In genomic region chr4:60265977-60266770, GRCm38 (mm10) we compare ENCODE assay signal across 15 mouse cellular contexts. TPM values are rescaled to one million over a fixed set of nuclear protein-coding genes. Genes with fewer than 3 reads are reported as not detected.
DNase-seq lines count a peak whose midpoint lies in the region; ATAC-seq and TF ChIP-seq lines count a peak whose summit lies in the region.
"Not testable (repeated sequence)": the region's sequence is repeated elsewhere in the genome, so short reads cannot be mapped to it uniquely, and the experiment has no call there.
"Had no signal": no experiment of that assay in that cellular context is flagged by ENCODE, and none has a peak within 500 bp of the region (broad histone marks: within the 10 kb centered on the region; RNA-seq: fewer than 3 reads in every experiment).

No protein-coding gene starts in this region.

- H3K4me2 ChIP-seq in kidney, embryonic 14.5 days (replicated peaks; ENCODE audit: low read depth, low read length); kidney, embryonic 15.5 days; kidney, embryonic 16.5 days (replicated peaks; ENCODE audit: low read depth, low read length); kidney, postnatal 0 days (ENCODE audit: low read length); midbrain, embryonic 11.5 days; neural tube, embryonic 12.5 days (replicated peaks); neural tube, embryonic 13.5 days; neural tube, embryonic 14.5 days (ENCODE audit: low read depth, low read length): not testable (repeated sequence)

- not testable (repeated sequence) for TF ChIP-seq CTCF in kidney, postnatal 0 days (IDR thresholded peaks at IDR 0.05; ENCODE audit: low read depth)

- not testable (repeated sequence) for H3K9ac ChIP-seq in kidney, embryonic 14.5 days (ENCODE audit: low read depth, low read length); kidney, embryonic 15.5 days; kidney, embryonic 16.5 days (replicated peaks; ENCODE audit: low read length); kidney, postnatal 0 days (ENCODE audit: low read depth, low read length); midbrain, embryonic 11.5 days (ENCODE audit: low read length); neural tube, embryonic 12.5 days; neural tube, embryonic 13.5 days; neural tube, embryonic 14.5 days (replicated peaks; ENCODE audit: low read depth, low read length)

- H3K36me3 ChIP-seq in kidney, embryonic 14.5 days (ENCODE audit: control insufficient read depth, insufficient read depth, low read length); kidney, embryonic 15.5 days; kidney, embryonic 16.5 days (ENCODE audit: insufficient read depth, low read length); kidney, postnatal 0 days (ENCODE audit: insufficient read depth, low read length); midbrain, embryonic 11.5 days (ENCODE audit: control insufficient read depth, insufficient read depth, low read length); neural tube, embryonic 12.5 days; neural tube, embryonic 13.5 days; neural tube, embryonic 14.5 days (ENCODE audit: control insufficient read depth, insufficient read depth, low read length): not testable (repeated sequence)

- H3K9me3 ChIP-seq in kidney, embryonic 14.5 days (ENCODE audit: control insufficient read depth, low read length); kidney, embryonic 15.5 days (replicated peaks); kidney, embryonic 16.5 days (ENCODE audit: low read length); kidney, postnatal 0 days (replicated peaks; ENCODE audit: low read length); midbrain, embryonic 11.5 days (ENCODE audit: control insufficient read depth, low read length); neural tube, embryonic 13.5 days; neural tube, embryonic 14.5 days (ENCODE audit: control insufficient read depth, low read length): not testable (repeated sequence)
- H3K9me3 ChIP-seq in neural tube, embryonic 12.5 days: peaks cover 14% of the 10 kb centered on the region

- not testable (repeated sequence) for H3K4me1 ChIP-seq in kidney, embryonic 14.5 days (ENCODE audit: control insufficient read depth, insufficient read depth, low read length); kidney, embryonic 15.5 days; kidney, embryonic 16.5 days (ENCODE audit: insufficient read depth, low read length); kidney, postnatal 0 days (replicated peaks; ENCODE audit: insufficient read depth, low read length); midbrain, embryonic 11.5 days (ENCODE audit: control insufficient read depth, insufficient read depth, low read length); neural tube, embryonic 12.5 days; neural tube, embryonic 13.5 days (replicated peaks); neural tube, embryonic 14.5 days (ENCODE audit: control insufficient read depth, insufficient read depth, low read length)

- DNase-seq in kidney, postnatal 0 days (ENCODE audit: low spot score): peak; percentile 10
- peak; percentile 77 for DNase-seq in midbrain, embryonic 11.5 days (ENCODE audit: low spot score, missing footprints)

- not testable (repeated sequence) for H3K27ac ChIP-seq in kidney, embryonic 14.5 days (ENCODE audit: low read depth, low read length); kidney, embryonic 15.5 days; kidney, embryonic 16.5 days (ENCODE audit: low read length); kidney, postnatal 0 days; midbrain, embryonic 11.5 days (ENCODE audit: low read depth, low read length); neural tube, embryonic 12.5 days; neural tube, embryonic 13.5 days (replicated peaks); neural tube, embryonic 14.5 days (ENCODE audit: low read depth, low read length)

- H3K27me3 ChIP-seq in kidney, embryonic 14.5 days (ENCODE audit: control insufficient read depth, insufficient read depth, low read length); kidney, embryonic 15.5 days; kidney, embryonic 16.5 days (ENCODE audit: insufficient read depth, low read length); kidney, postnatal 0 days (ENCODE audit: insufficient read depth, low read length); midbrain, embryonic 11.5 days (ENCODE audit: control insufficient read depth, insufficient read depth, low read length); neural tube, embryonic 12.5 days (replicated peaks); neural tube, embryonic 13.5 days; neural tube, embryonic 14.5 days (ENCODE audit: control insufficient read depth, insufficient read depth, low read length): not testable (repeated sequence)

- 55% methylated on average over 10 of the region's 11 CpGs for WGBS in kidney, embryonic 14.5 days
- WGBS in kidney, embryonic 15.5 days: 50% methylated on average over 11 of the region's 11 CpGs
- 58% methylated on average over 10 of the region's 11 CpGs for WGBS in kidney, embryonic 16.5 days
- 51% methylated on average over 11 of the region's 11 CpGs for WGBS in kidney, postnatal 0 days
- WGBS in midbrain, embryonic 11.5 days: 85% methylated on average over 10 of the region's 11 CpGs
- 64% methylated on average over 11 of the region's 11 CpGs for WGBS in neural tube, embryonic 12.5 days
- WGBS in neural tube, embryonic 13.5 days: 64% methylated on average over 11 of the region's 11 CpGs
- 68% methylated on average over 11 of the region's 11 CpGs for WGBS in neural tube, embryonic 14.5 days

- H3K4me3 ChIP-seq in kidney, embryonic 14.5 days (ENCODE audit: low read length); kidney, embryonic 15.5 days (replicated peaks); kidney, embryonic 16.5 days (ENCODE audit: low read length); kidney, postnatal 0 days (replicated peaks; ENCODE audit: low read depth, low read length); midbrain, embryonic 11.5 days (ENCODE audit: low read depth, low read length); neural tube, embryonic 12.5 days; neural tube, embryonic 13.5 days; neural tube, embryonic 14.5 days (ENCODE audit: low read depth, low read length): not testable (repeated sequence)

- peak; percentile 71; the same call in 1 of the 2 replicates for ATAC-seq in kidney, embryonic 14.5 days (ENCODE audit: low FRiP score, low TSS enrichment)
- peak; percentile 86 for ATAC-seq in kidney, embryonic 15.5 days (replicated peaks; ENCODE audit: low FRiP score)
- ATAC-seq in kidney, embryonic 16.5 days (ENCODE audit: low FRiP score, low TSS enrichment): peak; percentile 85
- peak; percentile 76; the same call in 1 of the 2 replicates for ATAC-seq in kidney, postnatal 0 days (replicated peaks; ENCODE audit: low FRiP score, low read depth)
- not testable (repeated sequence) for ATAC-seq in midbrain, embryonic 11.5 days (ENCODE audit: low FRiP score)
- ATAC-seq in neural tube, embryonic 12.5 days (ENCODE audit: low FRiP score, low read depth): 0 out of 2 replicates have a peak, but pooled peaks have one; percentile 29
- ATAC-seq in neural tube, embryonic 13.5 days (ENCODE audit: low read depth): peak; percentile 59; the same call in 1 of the 2 replicates
- ATAC-seq in neural tube, embryonic 14.5 days (ENCODE audit: low read depth): peak; percentile 63; the same call in 1 of the 2 replicates

RNA-seq across cellular contexts. Expression of gene Mup8, which starts 43.8 kb away (rescaled TPM):
- not detected in 2 replicates for polyA plus RNA-seq in kidney, embryonic 14.5 days (2014; fragmentation: Nextera tagmentation; extraction: Ambion mirVana)
- polyA plus RNA-seq in kidney, embryonic 15.5 days (2015; fragmentation: Nextera tagmentation; extraction: Ambion mirVana): not detected in 2 replicates
- not detected in 2 replicates for polyA plus RNA-seq in kidney, embryonic 16.5 days (2015; fragmentation: Nextera tagmentation; extraction: Ambion mirVana)
- not detected in 2 replicates for polyA plus RNA-seq in kidney, postnatal 0 days (2015; fragmentation: Nextera tagmentation; extraction: Ambion mirVana)
- not detected in 2 replicates for polyA plus RNA-seq in midbrain, embryonic 11.5 days (2014; fragmentation: Nextera tagmentation; extraction: Ambion mirVana)
- 0.91 TPM in 1 of 2 replicates, not detected in the other for polyA plus RNA-seq in neural tube, embryonic 12.5 days (2016; fragmentation: Nextera tagmentation; extraction: Ambion mirVana)
- not detected in 2 replicates for polyA plus RNA-seq in neural tube, embryonic 13.5 days (2015; fragmentation: Nextera tagmentation; extraction: Ambion mirVana)
- polyA plus RNA-seq in neural tube, embryonic 14.5 days (2014; fragmentation: Nextera tagmentation; extraction: Ambion mirVana): not detected in 2 replicates
- polyA plus RNA-seq: activated CD4-positive, CD25-positive, alpha-beta regulatory T cell, adult 4 months; adrenal gland, adult 2 months; brain, embryonic 14.5 days; C2C12; CD4-positive, CD25-positive, alpha-beta regulatory T cell, adult 4 months; G1E; Patski had no signal
